ENCODE assay signal across 9 mouse cellular contexts in the genomic region with DNA sequence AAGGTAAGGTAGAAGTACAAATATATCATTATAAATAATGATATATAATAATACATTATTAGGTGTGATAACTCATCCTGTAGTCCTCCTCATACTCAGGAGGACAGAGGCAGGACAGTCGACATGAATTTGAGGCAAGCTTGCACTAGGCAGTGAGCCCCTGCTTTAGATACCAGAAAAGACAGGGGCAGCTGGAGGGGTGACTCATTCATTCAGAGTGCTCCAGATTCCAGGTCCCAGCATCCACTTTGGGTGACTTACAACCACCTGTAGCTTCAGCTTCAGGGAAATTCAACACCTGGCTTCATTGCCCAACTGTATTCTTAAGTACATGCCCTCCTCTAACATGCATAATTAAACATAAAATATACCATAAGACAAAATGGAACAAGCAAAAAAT.
"Had no signal": no experiment of that assay in that cellular context is flagged by ENCODE, and none has a peak within 500 bp of the region (broad histone marks: within the 10 kb centered on the region; RNA-seq: fewer than 3 reads in every experiment).

No protein-coding gene starts in this region.

- DNase-seq: lung, adult 18-20 months; lung, embryonic 14.5 days; lung, postnatal 10 days; lung, postnatal 4 days; midbrain, embryonic 14.5 days; right cerebral cortex, postnatal 14 days; thymus, adult 2 months; thymus, postnatal 25 days; thymus, postnatal 4 days had no signal
